Mouse (Mus musculus) gastrocnemius, postnatal 10 days (tissue): ENCODE measurements around the gene Olfr16. TPM values are rescaled to one million over a fixed set of nuclear protein-coding genes. Genes with fewer than 3 reads are reported as not detected.

ENCODE experiments used
- DNase-seq: peaks from one replicate; pipeline ENCODE4 v3.0.0; 2021; ENCODE audit warnings: mixed read lengths
- long read RNA-seq, 2 experiments: library from polyadenylated mRNA; stranded (forward); transcript quantifications; one replicate each; pipeline ENCODE4 v2.0.0; 2021
- total RNA-seq, 2 experiments: library from RNA; stranded (reverse); gene quantifications; 2 replicates each; pipeline ENCODE4 v1.2.3; 2021

Olfr16 gene
- total RNA-seq, result not detected
- long read RNA-seq, experiment 1, result 0 reads
- long read RNA-seq, experiment 2, result 0 reads

- no peak for DNase-seq
These were observed at the start of gene Olfr16 for GRCm38 (mm10) chr1:172950160-172950559. Gene Olfr16 (plus strand): TSS chr1:172950409.

DNA sequence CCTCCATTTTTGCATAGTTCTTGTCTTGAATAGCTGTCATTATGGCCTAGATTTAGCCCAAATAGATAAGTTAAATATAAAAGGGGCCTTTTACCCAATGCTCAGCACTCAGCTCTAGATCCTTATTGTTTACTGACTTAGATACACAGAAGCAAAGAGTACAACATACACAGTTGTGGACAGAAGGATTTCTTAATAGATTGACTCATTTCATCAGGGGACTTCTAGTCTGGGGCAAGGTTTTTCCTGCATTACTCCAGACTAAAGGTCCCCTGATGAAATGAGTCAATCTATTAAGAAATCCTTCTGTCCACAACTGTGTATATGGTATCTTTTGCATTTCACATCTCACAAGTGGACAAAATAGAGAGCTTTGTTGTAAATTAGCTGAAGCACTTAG lies 46.9 kb upstream of the Olfr16 start:
- no peak for DNase-seq

DNA sequence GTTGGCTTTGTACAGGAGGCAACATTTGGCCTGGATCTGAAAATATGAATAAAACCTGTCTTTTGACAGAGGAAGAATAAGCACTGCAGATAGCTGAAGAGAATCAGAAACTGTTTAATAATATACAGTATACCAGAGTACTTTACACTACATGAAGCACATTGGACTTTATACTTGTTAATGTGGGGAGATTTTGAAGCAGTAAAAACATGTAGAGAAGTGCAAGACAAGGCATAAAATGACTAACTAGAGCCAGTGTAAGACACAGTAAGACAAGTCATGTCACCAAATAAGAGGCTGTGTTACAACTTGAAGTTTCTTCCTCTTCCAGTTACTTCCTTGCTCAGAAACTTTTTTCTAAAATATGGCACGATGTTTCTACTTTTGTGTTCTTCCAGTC lies 33.1 kb upstream of the Olfr16 start:
- no peak for DNase-seq

- DNase-seq, result no peak
These were observed 31.8 kb upstream of the Olfr16 start for GRCm38 (mm10) chr1:172918450-172918849.

GRCm38 (mm10) chr1:172932197-172932596 lies 18.0 kb upstream of the Olfr16 start:
- DNase-seq, result no peak

DNA sequence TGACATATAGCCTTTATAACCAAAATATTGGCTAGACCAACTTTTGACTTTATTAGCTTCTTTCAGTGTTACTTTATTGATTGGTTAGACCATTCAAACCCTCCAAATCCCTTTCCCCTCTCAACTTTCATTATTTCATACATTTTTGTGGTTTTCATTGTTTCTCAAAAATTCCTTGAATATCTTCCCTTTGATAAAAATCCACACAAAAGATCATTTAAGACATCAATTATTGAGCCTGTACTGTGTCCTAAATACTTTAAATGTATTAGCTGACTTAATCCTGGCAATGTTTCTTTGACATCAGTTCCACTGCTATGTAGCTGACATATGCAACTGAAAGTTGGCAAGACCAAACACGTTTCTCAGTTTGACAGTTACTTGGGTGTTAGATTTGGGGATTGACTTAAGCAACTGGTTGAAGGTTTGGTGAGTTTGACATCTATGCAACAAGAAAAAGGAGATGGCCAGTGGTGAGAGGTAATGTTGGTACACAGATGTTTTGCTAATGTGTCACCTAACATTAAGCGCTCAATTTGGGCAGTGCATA lies 1.0 kb downstream of the Olfr16 start:
- no peak for DNase-seq

- DNase-seq, result no peak
These were observed 5.2 kb downstream of the Olfr16 start for GRCm38 (mm10) chr1:172955376-172955775.

DNA sequence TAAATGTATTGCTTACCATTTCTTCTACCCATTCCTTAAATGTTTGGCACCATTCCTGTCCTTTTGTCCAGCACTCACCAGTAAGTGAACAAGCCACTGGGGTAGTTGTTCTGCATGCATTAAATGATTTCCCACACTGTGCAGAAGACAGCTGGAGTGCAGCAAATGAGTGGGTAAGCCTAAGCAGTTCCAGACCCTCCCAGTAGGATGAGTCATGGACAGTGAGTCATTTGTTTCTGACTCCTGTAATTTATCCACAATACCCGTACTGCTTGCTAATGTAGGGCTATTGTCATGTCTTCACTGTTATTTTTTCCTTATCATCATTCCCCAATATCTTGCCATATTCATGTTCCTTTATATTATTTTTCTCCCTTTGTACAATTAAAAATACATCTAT lies 10.2 kb downstream of the Olfr16 start:
- no peak for DNase-seq

DNA sequence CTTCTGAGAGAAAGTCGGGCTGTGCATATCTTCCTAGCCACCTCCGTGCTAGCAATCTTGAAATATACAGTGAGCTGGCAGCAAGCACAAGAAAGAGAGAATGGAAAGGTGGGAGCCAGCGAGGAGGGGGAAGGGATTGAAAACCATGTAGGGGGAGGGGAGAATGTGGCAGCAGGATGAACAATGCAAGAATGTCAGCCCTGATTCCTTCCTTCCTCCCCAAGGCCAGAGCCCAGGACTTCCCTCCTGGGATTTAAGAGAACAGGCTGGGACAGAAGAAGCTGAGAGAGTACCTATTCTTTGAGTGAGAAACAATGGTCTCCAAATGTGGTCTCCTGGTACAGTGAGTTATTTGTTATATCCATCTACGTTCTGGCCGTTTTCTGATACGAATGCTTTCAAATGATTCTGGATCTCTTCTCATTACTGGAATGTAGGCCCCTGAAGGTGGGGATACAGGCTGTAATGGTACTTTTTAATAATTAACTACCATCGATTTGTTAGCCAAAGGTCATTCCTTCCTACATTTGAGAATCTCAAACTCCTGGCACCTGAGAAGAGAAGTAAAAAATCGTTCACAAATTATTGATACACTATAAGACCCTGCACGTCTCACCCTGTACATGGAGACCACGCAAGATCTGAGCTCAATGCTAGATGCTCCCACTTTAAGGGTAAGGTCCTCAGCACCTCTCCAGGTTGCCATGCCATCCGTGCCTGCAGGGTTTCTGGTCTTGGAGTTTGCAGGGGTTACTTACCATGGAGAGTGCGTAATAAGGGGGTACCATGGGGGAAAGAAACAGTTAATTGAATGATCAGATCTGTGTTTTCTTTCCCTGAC lies 39.8 kb downstream of the Olfr16 start:
- no peak for DNase-seq

DNA sequence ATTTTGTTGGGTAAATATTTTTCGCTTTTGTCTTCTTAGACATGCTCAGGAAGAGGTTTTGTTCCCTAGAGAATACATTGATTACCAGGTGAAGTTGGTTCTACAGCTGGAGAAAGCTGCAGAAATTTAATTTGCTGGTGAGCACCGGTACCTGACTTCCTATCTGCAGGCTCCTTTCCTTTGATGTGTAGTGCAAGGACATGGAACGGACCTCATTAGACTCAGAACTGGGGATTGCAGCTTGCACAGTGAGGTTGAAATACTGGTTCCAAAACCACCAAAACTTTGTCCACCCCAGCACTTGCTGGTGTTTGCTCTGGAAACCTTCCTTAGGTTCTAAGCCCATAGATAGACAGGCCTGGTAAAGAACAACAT lies 40.4 kb downstream of the Olfr16 start:
- DNase-seq, result no peak

Other genes starting within 250 kb of the Olfr16 start
- gene Apcs, start 55.4 kb upstream of the Olfr16 start, total RNA-seq, result not detected
- not detected for gene Olfr1408, start 187.0 kb downstream of the Olfr16 start, total RNA-seq
- gene Olfr1406, start 240.2 kb downstream of the Olfr16 start, total RNA-seq, result not detected
- not detected for gene Olfr218, start 247.4 kb downstream of the Olfr16 start, total RNA-seq